Mouse (Mus musculus): ENCODE data around the gene Sccpdh. TPM values are rescaled to one million over a fixed set of nuclear protein-coding genes. Genes with fewer than 3 reads are reported as not detected.
"Not testable (repeated sequence)": the region's sequence is repeated elsewhere in the genome, so short reads cannot be mapped to it uniquely, and the experiment has no call there.

The Sccpdh gene
- total RNA-seq, 2 experiments from 2014 or later = 38.0 to 39.6 TPM

GRCm38 (mm10) chr1:179666971-179667370 is 1.0 kb upstream of the Sccpdh start:
- DNase-seq (ENCODE audit: low spot score in 2 of 2) = no peak

- no peak for DNase-seq (ENCODE audit: low spot score in 2 of 2)
These were observed 560 bp upstream of the Sccpdh start for GRCm38 (mm10) chr1:179667450-179667849.

GRCm38 (mm10) chr1:179668836-179669537 is 977 bp downstream of the Sccpdh start:
- DNase-seq (ENCODE audit: low spot score in 2 of 2) = no peak

GRCm38 (mm10) chr1:179674355-179674754 is 6.3 kb downstream of the Sccpdh start:
- DNase-seq (ENCODE audit: low spot score in 2 of 2) = no peak

GRCm38 (mm10) chr1:179677031-179677430 is 9.0 kb downstream of the Sccpdh start:
- DNase-seq (ENCODE audit: low spot score in 2 of 2) = no peak

GRCm38 (mm10) chr1:179679326-179679725 is 11.3 kb downstream of the Sccpdh start:
- DNase-seq (ENCODE audit: low spot score in 2 of 2) = no peak

GRCm38 (mm10) chr1:179682753-179683152 is 14.7 kb downstream of the Sccpdh start:
- not testable (repeated sequence) for DNase-seq (ENCODE audit: low spot score in 2 of 2)

GRCm38 (mm10) chr1:179686348-179686747 is 18.3 kb downstream of the Sccpdh start:
- no peak for DNase-seq (ENCODE audit: low spot score in 2 of 2)

- no peak for DNase-seq (ENCODE audit: low spot score in 2 of 2)
These were observed 18.8 kb downstream of the Sccpdh start for GRCm38 (mm10) chr1:179686781-179687180.

GRCm38 (mm10) chr1:179687305-179687704 is 19.3 kb downstream of the Sccpdh start:
- no peak for DNase-seq (ENCODE audit: low spot score in 2 of 2)

GRCm38 (mm10) chr1:179687966-179688365 is 20.0 kb downstream of the Sccpdh start:
- DNase-seq (ENCODE audit: low spot score in 2 of 2) = no peak

GRCm38 (mm10) chr1:179688415-179688814 is 20.4 kb downstream of the Sccpdh start:
- DNase-seq (ENCODE audit: low spot score in 2 of 2) = no peak

GRCm38 (mm10) chr1:179688914-179689313 is 20.9 kb downstream of the Sccpdh start:
- DNase-seq (ENCODE audit: low spot score in 2 of 2) = no peak

- DNase-seq (ENCODE audit: low spot score in 2 of 2) = no peak
These were observed 21.5 kb downstream of the Sccpdh start for GRCm38 (mm10) chr1:179689479-179689878.

GRCm38 (mm10) chr1:179704150-179704549 is 36.1 kb downstream of the Sccpdh start:
- DNase-seq (ENCODE audit: low spot score in 2 of 2) = no peak

GRCm38 (mm10) chr1:179705154-179705553 is 37.1 kb downstream of the Sccpdh start:
- DNase-seq (ENCODE audit: low spot score in 2 of 2) = no peak

GRCm38 (mm10) chr1:179709390-179709789 is 41.4 kb downstream of the Sccpdh start:
- DNase-seq (ENCODE audit: low spot score in 2 of 2) = no peak

- no peak for DNase-seq (ENCODE audit: low spot score in 2 of 2)
These were observed 42.7 kb downstream of the Sccpdh start for GRCm38 (mm10) chr1:179710739-179711138.

- DNase-seq (ENCODE audit: low spot score in 2 of 2) = no peak
These were observed 44.6 kb downstream of the Sccpdh start for GRCm38 (mm10) chr1:179712658-179713057.

- DNase-seq (ENCODE audit: low spot score in 2 of 2) = no peak
These were observed 45.4 kb downstream of the Sccpdh start for GRCm38 (mm10) chr1:179713367-179713766.

GRCm38 (mm10) chr1:179715289-179715688 is 47.3 kb downstream of the Sccpdh start:
- DNase-seq (ENCODE audit: low spot score in 2 of 2) = not testable (repeated sequence)

- DNase-seq (ENCODE audit: low spot score in 2 of 2) = no peak
These were observed 47.8 kb downstream of the Sccpdh start for GRCm38 (mm10) chr1:179715786-179716185.

GRCm38 (mm10) chr1:179722811-179723469 is 54.9 kb downstream of the Sccpdh start:
- no peak for DNase-seq (ENCODE audit: low spot score in 2 of 2)

All from adrenal gland, postnatal 4 days (tissue).